Mouse (Mus musculus): Measurements from ENCODE around the gene Speer4b.

- TF ChIP-seq CTCF (IDR thresholded peaks at IDR 0.05; ENCODE audit: borderline replicate concordance, insufficient read depth, low read depth, low read length) (no peak), POLR2A (IDR thresholded peaks at IDR 0.05; ENCODE audit: borderline replicate concordance, insufficient read depth, low read length) (no peak)
These were observed 10.3 kb downstream of the Speer4b start for GRCm38 (mm10) chr5:27490942-27491341.
